42 mouse cellular contexts compared by ENCODE assay signal in genomic region chr14:32833847-32834246, GRCm38 (mm10). TPM values are rescaled to one million over a fixed set of nuclear protein-coding genes. Genes with fewer than 3 reads are reported as not detected.
"Had no signal": no experiment of that assay in that cellular context is flagged by ENCODE, and none has a peak within 500 bp of the region (broad histone marks: within the 10 kb centered on the region; RNA-seq: fewer than 3 reads in every experiment).

Fam170b (plus strand) TSS chr14:32833962.

- H3K36me3 ChIP-seq: limb, embryonic 10.5 days; limb, embryonic 12.5 days; limb, embryonic 13.5 days; limb, embryonic 15.5 days; liver, embryonic 12.5 days; liver, embryonic 13.5 days; liver, embryonic 15.5 days; lung, embryonic 15.5 days; midbrain, embryonic 10.5 days; midbrain, embryonic 12.5 days; midbrain, embryonic 13.5 days; midbrain, embryonic 15.5 days had no signal

- H3K27me3 ChIP-seq: limb, embryonic 12.5 days; liver, embryonic 15.5 days; lung, embryonic 15.5 days; midbrain, embryonic 12.5 days; midbrain, embryonic 13.5 days; midbrain, embryonic 15.5 days had no signal

- H3K27ac ChIP-seq: limb, embryonic 10.5 days; limb, embryonic 12.5 days; limb, embryonic 13.5 days; limb, embryonic 15.5 days; liver, embryonic 12.5 days; liver, embryonic 13.5 days; liver, embryonic 14.5 days; liver, embryonic 15.5 days; lung, embryonic 15.5 days; macrophage; midbrain, embryonic 10.5 days; midbrain, embryonic 12.5 days; midbrain, embryonic 13.5 days; midbrain, embryonic 15.5 days had no signal

- ATAC-seq: liver, embryonic 12.5 days; liver, postnatal 0 days; lung, postnatal 0 days; midbrain, embryonic 13.5 days; midbrain, embryonic 15.5 days; midbrain, embryonic 16.5 days had no signal

- H3K4me2 ChIP-seq: limb, embryonic 12.5 days; limb, embryonic 13.5 days; limb, embryonic 15.5 days; liver, embryonic 11.5 days; liver, embryonic 12.5 days; liver, embryonic 13.5 days; liver, embryonic 15.5 days; lung, embryonic 14.5 days; lung, embryonic 15.5 days; midbrain, embryonic 11.5 days; midbrain, embryonic 12.5 days; midbrain, embryonic 13.5 days; midbrain, embryonic 15.5 days had no signal

- H3K9me3 ChIP-seq: limb, embryonic 10.5 days; limb, embryonic 13.5 days; limb, embryonic 15.5 days; liver, embryonic 12.5 days; liver, embryonic 13.5 days; liver, embryonic 15.5 days; lung, embryonic 15.5 days; midbrain, embryonic 10.5 days; midbrain, embryonic 12.5 days; midbrain, embryonic 15.5 days had no signal

- DNase-seq: left cerebral cortex, postnatal 4 days; liver; liver, embryonic 13.5 days; liver, postnatal 0 days; lung, adult 18-20 months; lung, adult 2 months; lung, embryonic 14.5 days; lung, postnatal 10 days; lung, postnatal 14 days; lung, postnatal 36 days; lung, postnatal 4 days; midbrain, embryonic 14.5 days had no signal

- H3K4me1 ChIP-seq: limb, embryonic 10.5 days; limb, embryonic 12.5 days; limb, embryonic 13.5 days; limb, embryonic 15.5 days; liver, embryonic 13.5 days; megakaryocyte, embryonic 14.5 days; midbrain, embryonic 12.5 days; midbrain, embryonic 13.5 days; midbrain, embryonic 15.5 days had no signal

- H3K4me3 ChIP-seq: limb, embryonic 10.5 days; limb, embryonic 12.5 days; limb, embryonic 13.5 days; limb, embryonic 15.5 days; liver, embryonic 12.5 days; liver, embryonic 13.5 days; liver, embryonic 15.5 days; lung, embryonic 15.5 days; megakaryocyte, embryonic 14.5 days; midbrain, embryonic 10.5 days; midbrain, embryonic 12.5 days; midbrain, embryonic 13.5 days; midbrain, embryonic 15.5 days; myocyte had no signal

- H3K9ac ChIP-seq: limb, embryonic 12.5 days; limb, embryonic 13.5 days; limb, embryonic 15.5 days; liver, embryonic 12.5 days; liver, embryonic 13.5 days; liver, embryonic 14.5 days; liver, embryonic 15.5 days; liver, postnatal 0 days; lung, embryonic 14.5 days; lung, embryonic 15.5 days; midbrain, embryonic 12.5 days; midbrain, embryonic 13.5 days; midbrain, embryonic 15.5 days had no signal

RNA-seq across cellular contexts. Expression of gene Fam170b, which starts in this region (rescaled TPM):
- total RNA-seq: left cerebral cortex, postnatal 10 days; left cerebral cortex, postnatal 14 days; left cerebral cortex, postnatal 25 days; left cerebral cortex, postnatal 36 days; left cerebral cortex, postnatal 4 days; megakaryocyte progenitor cell, adult 5-6 weeks; megakaryocyte, adult 5-6 weeks; megakaryocyte-erythroid progenitor cell, adult 5-6 weeks; midbrain, postnatal 0 days had no signal
- polyA plus RNA-seq: limb, embryonic 11.5 days; limb, embryonic 12.5 days; limb, embryonic 13.5 days; limb, embryonic 14.5 days; limb, embryonic 15.5 days; liver, embryonic 11.5 days; liver, embryonic 12.5 days; liver, embryonic 13.5 days; lung, adult 2 months; macrophage; midbrain, embryonic 10.5 days; midbrain, embryonic 11.5 days; midbrain, embryonic 12.5 days; midbrain, embryonic 13.5 days; midbrain, embryonic 14.5 days; midbrain, embryonic 15.5 days; midbrain, postnatal 0 days; myocyte; neural tube, embryonic 11.5 days had no signal
